Mouse (Mus musculus) ES-E14 (cell line): ENCODE results near the gene Ino80. TPM values are rescaled to one million over a fixed set of nuclear protein-coding genes. Genes with fewer than 3 reads are reported as not detected.

ENCODE experiments used
- DNase-seq: peaks from one replicate; pipeline ENCODE4 v3.0.0-alpha.2; 2013; ENCODE audit warnings: low read depth, low spot score
- H3K27ac ChIP-seq: 2 replicates; pipeline ENCODE4 v1.5.1; 2012; ENCODE audit warnings: low read depth, mild to moderate bottlenecking, low read length, moderate library complexity, mixed read lengths; ENCODE audit not compliant: poor library complexity, insufficient read depth, severe bottlenecking
- H3K36me3 ChIP-seq: 2 replicates; pipeline ENCODE4 v1.6.1; 2012; ENCODE audit warnings: mild to moderate bottlenecking, low read length, moderate library complexity, mixed read lengths; ENCODE audit not compliant: control insufficient read depth, poor library complexity, insufficient read depth, severe bottlenecking
- H3K4me1 ChIP-seq, 2 experiments: fragments of 150-350 bp in 1 of 2; sonication (generic) in 1 of 2; 2 replicates each; pipeline ENCODE4 v1.6.1; 2012; ENCODE audit warnings: low read length in 2 of 2, mild to moderate bottlenecking in 1 of 2, mixed read lengths in 1 of 2; ENCODE audit not compliant: control insufficient read depth in 2 of 2, insufficient read depth in 2 of 2, poor library complexity in 1 of 2
- H3K4me3 ChIP-seq, 2 experiments: fragments of 150-350 bp in 1 of 2; sonication (generic) in 1 of 2; 2 replicates each; pipeline ENCODE4 v1.5.1; 2012; ENCODE audit warnings: low read length in 2 of 2, low read depth in 1 of 2, mild to moderate bottlenecking in 1 of 2, mixed read lengths in 1 of 2; ENCODE audit not compliant: insufficient read depth in 1 of 2, poor library complexity in 1 of 2, severe bottlenecking in 1 of 2
- H3K9ac ChIP-seq: 2 replicates; pipeline ENCODE4 v1.6.1; 2012; ENCODE audit warnings: low read depth, mild to moderate bottlenecking, low read length, mixed read lengths; ENCODE audit not compliant: poor library complexity, insufficient read depth, severe bottlenecking
- H3K9me3 ChIP-seq: fragments of 150-350 bp; sonication (generic); 2 replicates; pipeline ENCODE4 v1.6.1; 2012; ENCODE audit warnings: low read depth, mild to moderate bottlenecking, low read length; ENCODE audit not compliant: control insufficient read depth, insufficient read depth
- CHD2 ChIP-seq: IDR thresholded peaks from 2 replicates; pipeline ENCODE4 v1.6.1; 2014; ENCODE audit warnings: mild to moderate bottlenecking, low read depth, low read length, inconsistent platforms
- HCFC1 ChIP-seq: IDR thresholded peaks from 2 replicates; pipeline ENCODE4 v1.6.1; 2012; ENCODE audit warnings: low read length, inconsistent platforms, borderline replicate concordance; ENCODE audit not compliant: insufficient read depth
- MAFK ChIP-seq: IDR thresholded peaks from 2 replicates; pipeline ENCODE4 v1.6.1; 2014; ENCODE audit warnings: mild to moderate bottlenecking, low read depth, low read length, inconsistent platforms; ENCODE audit not compliant: insufficient read depth
- ZC3H11A ChIP-seq: IDR thresholded peaks from 2 replicates; pipeline ENCODE4 v1.6.1; 2012; ENCODE audit warnings: low read depth, mild to moderate bottlenecking, inconsistent platforms, low read length, borderline replicate concordance
- ZNF384 ChIP-seq: IDR thresholded peaks from 2 replicates; pipeline ENCODE4 v1.6.1; 2012; ENCODE audit warnings: low read depth, low read length, inconsistent platforms
- in situ Hi-C, 2 experiments: fragments of 600-800 bp; cut with MboI; formaldehyde crosslinking; loops; one replicate each; pipeline ENCODE4 v1.15.1; 2025; ENCODE audit warnings: low sequenced_read_pairs in 2 of 2, inconsistent platforms in 1 of 2; ENCODE audit not compliant: unreplicated experiment in 2 of 2
- total RNA-seq: library from RNA; depleted of rRNA; stranded (reverse); fragments of 300-350 nt; gene quantifications from 2 replicates; pipeline ENCODE4 v1.2.3, GENCODE M21; 2012

The Ino80 gene
- total RNA-seq, 1 experiment, result 38.8 TPM

DNA sequence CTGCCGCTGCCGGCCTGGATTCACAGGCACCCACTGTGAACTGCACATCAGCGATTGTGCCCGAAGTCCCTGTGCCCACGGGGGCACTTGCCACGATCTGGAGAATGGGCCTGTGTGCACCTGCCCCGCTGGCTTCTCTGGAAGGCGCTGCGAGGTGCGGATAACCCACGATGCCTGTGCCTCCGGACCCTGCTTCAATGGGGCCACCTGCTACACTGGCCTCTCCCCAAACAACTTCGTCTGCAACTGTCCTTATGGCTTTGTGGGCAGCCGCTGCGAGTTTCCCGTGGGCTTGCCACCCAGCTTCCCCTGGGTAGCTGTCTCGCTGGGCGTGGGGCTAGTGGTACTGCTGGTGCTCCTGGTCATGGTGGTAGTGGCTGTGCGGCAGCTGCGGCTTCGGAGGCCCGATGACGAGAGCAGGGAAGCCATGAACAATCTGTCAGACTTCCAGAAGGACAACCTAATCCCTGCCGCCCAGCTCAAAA is 145.3 kb downstream of the Ino80 start:
- Histone ChIP-seq H3K4me3 (peak overlapping the region; percentile 38 to 59; a peak in 2 of 4 replicates), H3K9me3 (no peaks in the 10 kb centered on the region), H3K36me3 (no peaks in the 10 kb centered on the region), H3K4me1 (peaks cover 0 to 4% of the 10 kb centered on the region in 2 experiments; a peak in 1 of 4 replicates), H3K9ac (peak overlapping the region; percentile 40; the same call in 1 of the 2 replicates), H3K27ac (no peak overlapping the region)
- no peak for TF ChIP-seq MAFK
- no peak for TF ChIP-seq ZNF384
- TF ChIP-seq ZC3H11A, result no peak
- TF ChIP-seq CHD2, result no peak
- TF ChIP-seq HCFC1, result no peak
- no peak for DNase-seq
- in situ Hi-C loops, result loop anchor here (10.0 to 25.0 kb wide), 2 partner anchors 173 to 180 kb away; no protein-coding TSS in a partner anchor

DNA sequence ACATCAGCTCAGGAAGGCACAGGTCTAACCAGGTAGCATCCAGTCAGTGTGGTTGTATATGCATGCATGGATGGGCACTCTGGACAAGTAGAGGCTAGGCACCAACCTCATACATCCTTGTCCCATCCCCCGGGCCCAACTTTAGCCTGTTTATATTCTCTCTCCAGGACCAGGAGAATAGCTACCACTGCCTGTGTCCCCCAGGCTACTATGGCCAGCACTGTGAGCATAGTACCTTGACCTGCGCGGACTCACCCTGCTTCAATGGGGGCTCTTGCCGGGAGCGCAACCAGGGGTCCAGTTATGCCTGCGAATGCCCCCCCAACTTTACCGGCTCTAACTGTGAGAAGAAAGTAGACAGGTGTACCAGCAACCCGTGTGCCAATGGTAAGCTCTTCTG is 146.7 kb downstream of the Ino80 start:
- in situ Hi-C loops, result loop anchor here (10.0 to 25.0 kb wide), 2 partner anchors 174 to 182 kb away; no protein-coding TSS in a partner anchor
- no peak for DNase-seq

DNA sequence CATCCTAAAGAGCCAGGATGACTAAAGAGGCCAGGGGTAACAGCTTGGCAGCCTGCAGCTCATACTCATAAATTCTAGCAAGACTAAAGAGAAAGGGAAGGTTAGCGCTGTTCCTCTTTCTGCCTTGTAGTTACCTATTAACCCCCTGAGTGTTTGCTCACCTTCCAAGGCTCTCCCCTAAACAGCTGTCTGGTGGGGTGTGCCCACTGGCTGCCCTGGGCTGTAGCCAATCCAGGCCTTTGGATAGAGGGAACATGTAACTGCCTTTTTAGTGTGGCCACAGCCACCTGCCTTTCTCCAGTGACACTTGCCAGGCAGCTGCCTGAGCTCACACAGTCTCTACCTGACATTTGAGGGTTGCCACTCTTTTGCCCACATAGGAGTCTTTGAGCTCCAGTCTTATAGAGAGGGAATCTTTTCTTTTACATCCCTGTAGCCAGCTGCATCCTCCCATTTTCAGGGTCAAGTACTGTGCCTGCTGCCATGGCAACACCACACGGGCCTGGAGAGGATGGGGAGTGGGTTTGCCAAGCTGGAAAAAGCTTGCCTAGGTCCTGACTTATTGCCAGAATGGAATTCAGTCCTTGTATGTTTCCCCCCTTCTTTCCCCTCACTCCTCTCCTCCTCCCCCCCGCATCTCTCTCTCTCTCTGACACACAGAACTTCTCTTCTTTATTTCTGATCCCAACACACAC is 148.2 kb downstream of the Ino80 start:
- DNase-seq, result no peak
- peaks cover 0 to 3% of the 10 kb centered on the region in 2 experiments; a peak in 1 of 4 replicates for H3K4me1 ChIP-seq
- H3K27ac ChIP-seq, result no peak overlapping the region
- no peak overlapping the region for H3K4me3 ChIP-seq
- no peak overlapping the region for H3K9ac ChIP-seq
- no peaks in the 10 kb centered on the region for H3K36me3 ChIP-seq
- no peaks in the 10 kb centered on the region for H3K9me3 ChIP-seq
- TF ChIP-seq HCFC1 (no peak), MAFK (no peak)
- in situ Hi-C loops, result loop anchor here in 1 of 2 experiments (25.0 kb wide), 1 partner anchor 183 kb away; no protein-coding TSS in a partner anchor

More for the DNA sequence above, 146.7 kb downstream of the Ino80 start:
- H3K9ac ChIP-seq, result no peak overlapping the region
- TF ChIP-seq ZNF384, result no peak
- no peak for TF ChIP-seq HCFC1
- TF ChIP-seq CHD2, result no peak
- no peak for TF ChIP-seq MAFK
- TF ChIP-seq ZC3H11A, result no peak
- no peaks in the 10 kb centered on the region for H3K36me3 ChIP-seq
- H3K4me3 ChIP-seq, result no peak overlapping the region
- H3K4me1 ChIP-seq, result peaks cover 0 to 3% of the 10 kb centered on the region in 2 experiments; a peak in 1 of 4 replicates
- H3K27ac ChIP-seq, result no peak overlapping the region
- no peaks in the 10 kb centered on the region for H3K9me3 ChIP-seq

DNA sequence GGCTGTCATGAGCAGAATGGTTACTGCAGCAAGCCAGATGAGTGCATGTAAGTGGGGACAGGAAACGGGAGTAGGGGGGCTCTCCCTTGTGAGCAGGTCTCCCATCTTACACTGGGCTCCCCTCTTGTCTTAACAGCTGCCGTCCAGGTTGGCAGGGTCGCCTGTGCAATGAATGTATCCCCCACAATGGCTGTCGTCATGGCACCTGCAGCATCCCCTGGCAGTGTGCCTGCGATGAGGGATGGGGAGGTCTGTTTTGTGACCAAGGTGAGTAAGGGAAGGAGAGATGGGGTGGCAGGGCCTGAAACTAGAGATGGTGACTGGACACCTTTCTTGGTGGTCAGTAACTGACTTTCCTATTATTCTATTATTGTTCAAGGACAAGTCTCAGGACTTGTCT is 148.9 kb downstream of the Ino80 start:
- Histone ChIP-seq H3K27ac (no peak overlapping the region), H3K4me1 (peaks cover 0 to 3% of the 10 kb centered on the region in 2 experiments; a peak in 1 of 4 replicates), H3K9ac (no peak overlapping the region), H3K4me3 (no peak overlapping the region), H3K9me3 (no peaks in the 10 kb centered on the region), H3K36me3 (no peaks in the 10 kb centered on the region)
- no peak for TF ChIP-seq HCFC1
- no peak for TF ChIP-seq ZNF384
- TF ChIP-seq ZC3H11A, result no peak
- TF ChIP-seq CHD2, result no peak
- no peak for TF ChIP-seq MAFK
- in situ Hi-C loops, result loop anchor here in 1 of 2 experiments (25.0 kb wide), 1 partner anchor 184 kb away; no protein-coding TSS in a partner anchor
- DNase-seq, result no peak
